Mouse (Mus musculus) cerebellum, postnatal 10 days (tissue): ENCODE measurements around the gene Capn3.

Source experiments
- DNase-seq, 2 experiments: peaks; one replicate each; pipeline ENCODE4 v3.0.0; 2021; ENCODE audit warnings: mixed read lengths in 2 of 2

Capn3 gene

DNA sequence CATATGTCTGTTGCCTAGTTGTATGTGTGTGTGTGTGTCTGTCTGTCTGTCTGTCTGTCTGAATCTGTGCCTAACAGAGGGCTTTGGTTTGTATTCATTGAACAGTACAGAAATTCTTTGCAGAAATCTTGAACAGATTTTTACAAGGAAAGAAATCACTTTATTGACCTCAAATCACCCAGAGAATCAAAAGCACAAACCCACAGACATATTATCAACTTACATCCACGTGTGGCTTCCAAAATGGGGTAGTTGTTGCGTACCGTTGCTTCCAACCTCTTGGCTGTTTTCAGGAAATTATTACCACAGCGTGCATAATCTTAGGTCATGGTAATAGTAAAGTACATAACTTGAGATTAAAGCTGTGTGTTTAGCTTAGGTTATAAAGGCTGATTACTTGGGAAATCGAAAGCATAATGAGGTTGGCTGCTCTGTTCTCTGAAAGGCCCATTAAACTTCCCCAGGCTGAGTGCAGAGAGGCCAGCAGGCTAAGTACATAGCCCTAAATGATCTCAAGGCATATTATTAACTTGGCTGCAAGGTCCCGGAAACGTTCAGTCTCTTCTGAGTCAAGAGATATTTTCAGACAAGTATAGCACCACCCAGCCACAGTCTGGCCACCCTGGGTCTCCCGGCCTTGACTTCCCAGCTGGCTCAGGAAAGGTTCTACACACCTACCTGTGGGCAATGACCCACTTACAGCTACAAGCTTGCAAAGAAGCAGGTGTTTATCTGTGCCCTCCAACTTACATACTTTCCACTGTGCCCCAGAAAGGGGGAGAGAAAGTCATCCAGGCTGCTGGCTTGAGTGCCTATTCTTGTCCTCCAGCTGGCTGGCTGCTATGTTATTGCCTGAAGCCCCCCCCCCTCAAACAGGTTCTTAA lies 26.9 kb downstream of the Capn3 start:
- no peak for DNase-seq

DNA sequence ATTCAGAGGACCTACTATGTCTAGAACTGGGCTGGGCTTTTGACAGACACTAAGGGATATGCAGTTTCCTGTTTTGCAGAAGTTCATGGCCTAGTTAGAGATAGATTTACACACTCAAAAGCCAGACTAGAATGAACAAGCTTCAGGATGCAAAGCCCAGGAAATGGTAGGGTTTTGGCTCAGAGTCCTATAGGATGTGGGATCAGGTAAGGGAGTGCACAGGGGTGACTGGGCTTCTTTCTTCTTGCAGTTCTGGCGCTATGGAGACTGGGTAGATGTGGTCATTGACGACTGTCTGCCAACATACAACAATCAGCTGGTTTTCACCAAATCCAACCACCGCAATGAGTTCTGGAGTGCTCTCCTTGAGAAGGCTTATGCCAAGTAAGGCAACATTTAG lies 28.4 kb downstream of the Capn3 start:
- DNase-seq = no peak

DNA sequence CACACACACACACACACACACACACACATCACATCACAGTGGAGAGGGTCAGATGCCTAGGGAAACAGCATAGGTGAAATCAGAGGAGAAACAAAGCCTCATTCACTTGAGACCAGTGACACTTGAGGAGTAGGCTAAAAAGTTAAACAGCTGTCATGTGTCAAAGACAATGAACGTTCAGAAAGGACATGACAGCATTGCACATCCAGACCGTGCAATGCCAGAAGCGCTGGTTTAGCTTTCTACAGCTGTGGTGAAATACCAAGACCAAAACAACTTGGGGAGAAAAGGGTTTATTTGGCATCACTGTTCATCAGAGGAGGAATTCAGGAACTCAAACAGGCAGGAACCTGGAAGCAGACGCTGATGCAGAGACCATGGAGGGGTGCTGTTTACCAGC lies 37.4 kb downstream of the Capn3 start:
- no peak for DNase-seq

DNA sequence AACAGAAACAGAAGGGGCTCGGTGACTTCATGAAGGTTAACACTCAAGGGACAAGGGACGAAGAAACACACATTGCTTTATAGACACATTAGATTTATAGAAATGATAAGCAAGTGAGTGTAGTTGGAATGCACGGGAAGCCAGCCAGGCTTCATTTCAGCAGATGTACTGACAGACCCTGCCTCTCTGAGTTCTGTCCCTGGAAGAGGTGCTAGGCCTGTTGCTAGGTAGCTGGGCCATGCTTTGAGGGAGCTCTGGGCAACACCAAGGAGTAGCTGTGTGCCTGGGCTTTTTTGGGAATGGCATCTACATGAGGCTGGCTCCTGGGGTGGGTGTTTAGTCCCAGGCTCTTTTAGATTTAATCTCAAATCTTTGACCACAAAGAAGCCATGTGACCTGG lies 40.7 kb downstream of the Capn3 start:
- DNase-seq = no peak

DNA sequence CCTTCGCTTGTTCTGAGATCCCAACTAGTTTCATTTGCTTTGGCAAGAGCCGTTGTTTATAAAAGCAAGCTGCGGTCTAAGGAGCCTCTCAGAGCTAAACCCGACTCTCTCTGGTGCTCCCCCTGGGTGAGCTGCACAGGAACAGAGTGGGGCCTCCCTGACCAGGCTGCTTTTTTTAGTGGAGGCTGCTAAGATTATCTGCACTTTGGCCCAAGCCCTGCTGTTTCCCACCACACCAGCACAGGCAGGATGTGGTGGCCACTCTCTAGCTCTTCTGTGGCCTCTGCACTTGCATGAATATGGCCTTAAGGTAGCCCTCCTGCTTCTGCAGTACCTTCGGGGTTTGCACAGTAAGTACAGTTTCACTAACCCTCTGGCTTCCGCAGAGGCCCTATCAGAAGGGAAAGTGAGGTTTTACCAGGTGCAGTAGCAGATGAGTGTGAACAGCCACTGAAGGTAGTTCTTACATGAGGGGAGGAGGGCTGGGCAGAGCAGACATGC lies 44.2 kb downstream of the Capn3 start:
- DNase-seq = no peak

DNA sequence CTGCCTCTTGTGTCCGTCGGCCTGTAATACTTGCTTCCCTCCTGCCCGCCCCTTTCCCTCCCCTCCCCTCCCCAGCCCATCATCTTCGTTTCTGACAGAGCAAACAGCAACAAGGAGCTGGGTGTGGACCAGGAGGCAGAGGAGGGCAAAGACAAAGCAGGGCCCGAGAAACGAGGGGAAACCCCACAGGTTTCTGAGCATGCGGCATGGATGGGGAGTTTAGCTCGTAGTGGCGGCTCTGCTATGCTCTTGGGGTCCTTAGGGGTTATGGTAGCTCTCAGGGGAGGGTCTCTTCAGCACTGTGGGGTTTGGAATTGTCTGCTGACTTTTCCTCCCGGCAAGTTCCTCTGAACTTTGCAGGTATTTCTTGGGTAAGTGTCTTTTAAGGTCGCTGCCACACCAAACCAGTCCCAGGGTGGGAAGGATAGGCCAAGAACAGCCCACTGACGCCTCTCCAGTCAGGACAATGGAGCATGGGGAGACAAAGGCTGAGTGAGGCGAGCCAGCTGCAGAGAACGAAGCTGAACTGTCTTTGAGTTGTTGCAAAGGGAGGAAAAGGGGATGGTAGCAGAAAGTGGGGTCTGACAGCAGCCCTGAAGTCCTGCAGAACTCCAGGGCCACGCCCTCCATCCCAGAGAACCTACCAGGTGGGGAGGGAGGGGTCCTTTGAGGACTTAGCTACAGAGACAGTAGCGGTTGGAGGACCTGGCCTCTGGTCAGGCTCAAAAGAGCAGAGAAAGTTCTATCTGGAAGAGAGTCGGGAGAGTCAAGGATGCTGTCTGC lies 45.5 kb downstream of the Capn3 start:
- no peak for DNase-seq

DNA sequence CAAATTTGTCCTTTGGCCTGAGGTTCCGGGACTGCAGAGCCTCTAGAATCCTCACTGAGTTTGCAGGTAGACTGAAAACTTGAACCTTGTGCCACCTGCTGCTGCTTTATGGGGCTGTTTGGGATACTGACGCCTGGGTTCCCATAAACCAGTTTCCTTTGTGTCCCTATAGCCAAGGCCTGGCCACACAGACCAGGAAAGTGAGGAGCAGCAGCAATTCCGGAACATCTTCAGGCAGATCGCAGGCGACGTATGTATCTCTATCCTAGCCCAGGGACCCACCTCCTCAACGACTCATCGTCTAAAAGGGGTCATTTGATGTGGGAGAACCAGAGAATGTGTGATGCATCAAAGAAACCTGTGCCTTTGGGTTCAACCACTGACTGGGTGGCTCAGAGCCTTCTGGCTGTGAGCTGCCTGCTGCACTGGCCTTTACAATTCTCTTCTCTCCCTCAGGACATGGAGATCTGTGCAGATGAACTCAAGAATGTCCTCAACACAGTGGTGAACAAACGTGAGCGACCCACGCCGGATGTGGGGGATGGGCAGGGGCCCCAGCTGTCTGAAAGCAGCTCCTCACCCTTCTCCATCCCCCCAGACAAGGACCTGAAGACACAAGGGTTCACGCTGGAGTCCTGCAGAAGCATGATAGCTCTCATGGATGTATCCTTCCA lies 46.2 kb downstream of the Capn3 start:
- DNase-seq = peak; percentile 8 to 16

DNA sequence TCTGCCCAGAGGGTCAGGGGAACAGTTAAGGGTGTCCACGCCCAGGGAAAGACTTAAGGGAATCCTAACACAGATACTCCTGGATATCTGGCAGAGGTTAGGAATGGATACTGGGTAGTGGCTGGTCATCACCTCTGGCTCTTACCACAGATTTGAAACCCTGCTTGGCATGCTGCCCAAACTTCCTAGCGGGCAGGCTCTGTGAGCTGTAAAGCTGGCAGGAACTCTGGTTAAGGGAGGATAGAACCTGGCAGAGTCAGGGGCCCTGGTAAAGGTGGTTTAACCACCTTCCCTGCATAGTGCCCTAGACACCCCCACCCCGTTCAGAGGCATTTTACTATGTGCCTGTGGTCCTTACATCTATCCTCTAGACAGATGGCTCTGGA lies 46.8 kb downstream of the Capn3 start:
- peak; percentile 49 to 56 for DNase-seq

DNA sequence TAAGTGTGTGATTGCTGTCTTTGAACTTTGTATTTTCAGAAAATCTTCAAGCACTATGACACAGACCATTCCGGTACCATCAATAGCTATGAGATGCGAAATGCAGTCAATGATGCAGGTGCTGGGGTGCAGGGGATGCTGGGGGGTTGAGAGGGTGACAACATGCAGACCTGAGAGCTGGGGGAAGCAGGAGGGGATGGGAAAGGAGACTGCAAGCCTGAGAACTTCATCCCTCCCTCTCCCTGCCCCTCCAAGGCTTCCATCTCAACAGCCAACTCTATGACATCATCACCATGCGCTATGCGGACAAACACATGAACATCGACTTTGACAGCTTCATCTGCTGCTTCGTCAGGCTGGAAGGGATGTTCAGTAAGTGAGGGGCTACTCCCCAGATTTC lies 47.3 kb downstream of the Capn3 start:
- no peak for DNase-seq

DNA sequence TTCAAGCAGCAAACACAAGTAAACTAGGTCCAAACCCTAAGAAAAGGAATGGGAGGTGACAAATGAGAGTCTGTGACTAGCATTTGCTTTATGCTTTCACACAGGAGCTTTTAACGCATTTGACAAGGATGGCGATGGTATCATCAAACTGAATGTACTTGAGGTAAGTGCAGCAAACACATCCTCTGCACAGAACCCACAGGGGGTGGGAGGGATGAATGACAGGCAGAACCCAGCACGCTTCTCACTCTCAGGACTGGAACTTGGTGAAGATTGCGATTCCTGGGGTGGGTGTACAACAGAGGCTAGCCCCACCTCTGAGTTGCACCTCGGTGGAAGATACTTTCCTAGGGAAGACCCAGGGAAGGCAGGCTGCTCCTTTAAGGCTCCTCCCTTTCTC lies 48.2 kb downstream of the Capn3 start:
- DNase-seq = no peak

DNA sequence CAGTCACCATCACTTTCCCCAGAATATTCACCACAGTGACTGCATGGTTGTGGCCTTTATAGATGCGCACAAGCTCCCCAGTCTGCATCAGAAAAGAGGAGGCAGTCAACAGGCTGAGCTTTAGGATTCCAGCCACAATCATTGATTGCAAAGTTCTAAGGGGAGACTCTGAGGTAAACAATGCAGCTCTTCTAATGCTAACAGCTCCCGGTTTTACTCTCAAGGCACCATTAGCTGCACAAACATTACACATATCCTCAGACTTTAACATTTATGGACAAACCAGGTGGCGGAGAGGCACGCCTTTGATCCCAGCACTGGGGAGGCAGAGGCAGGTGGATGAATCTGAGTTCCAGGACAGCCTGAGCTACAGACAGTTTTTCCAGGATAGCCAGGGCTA lies 58.4 kb downstream of the Capn3 start:
- no peak for DNase-seq

DNA sequence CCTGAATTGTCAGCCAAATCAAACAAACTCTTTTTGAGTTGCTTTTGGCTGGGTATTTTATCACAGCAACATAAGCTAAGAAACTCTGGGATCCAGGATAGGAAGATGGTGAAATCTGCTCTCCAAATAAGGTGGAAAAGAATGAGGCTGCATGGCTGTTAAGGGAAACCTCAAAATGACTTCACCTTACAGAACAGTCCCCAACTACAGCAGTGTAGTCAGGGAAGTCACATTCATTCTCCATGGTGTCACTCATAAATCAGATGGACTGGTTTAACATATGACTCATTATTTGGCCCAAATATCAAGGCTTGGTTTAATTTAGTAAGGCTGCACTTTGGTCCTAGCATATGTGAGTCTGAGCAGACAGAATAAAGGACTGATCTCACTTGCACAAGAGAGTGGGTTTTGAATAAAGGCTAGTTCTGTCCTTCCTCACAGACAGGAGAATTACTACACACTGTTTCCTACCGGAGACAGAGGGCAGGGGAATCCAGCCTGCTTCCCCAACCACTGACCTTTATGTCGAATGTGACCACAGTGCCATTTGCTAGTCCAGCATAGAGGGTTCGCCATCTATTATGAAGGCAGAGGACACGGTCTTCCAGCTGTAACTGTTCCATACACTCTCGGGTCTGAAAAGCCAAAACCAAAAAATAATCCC lies 62.9 kb downstream of the Capn3 start:
- DNase-seq = no peak

DNA sequence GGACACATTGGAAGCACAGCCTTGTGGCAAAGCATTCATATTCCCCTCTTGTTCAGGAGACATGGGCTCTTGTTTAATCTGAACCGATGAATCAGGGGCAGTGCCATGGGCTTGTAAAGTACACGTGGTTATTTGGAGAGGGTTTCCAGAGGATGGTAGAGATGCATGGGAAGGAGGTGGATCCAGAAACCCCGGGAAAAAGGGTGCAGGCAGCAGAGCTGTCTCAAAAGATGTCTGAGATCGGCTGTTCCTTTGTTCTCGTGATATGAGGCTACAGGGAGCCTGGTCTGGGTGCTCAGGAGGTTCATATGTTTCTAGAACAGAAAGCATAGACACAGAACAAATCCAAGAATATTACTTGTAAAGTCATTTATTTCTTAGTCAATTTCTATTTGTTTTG lies 71.0 kb downstream of the Capn3 start:
- DNase-seq = no peak

DNA sequence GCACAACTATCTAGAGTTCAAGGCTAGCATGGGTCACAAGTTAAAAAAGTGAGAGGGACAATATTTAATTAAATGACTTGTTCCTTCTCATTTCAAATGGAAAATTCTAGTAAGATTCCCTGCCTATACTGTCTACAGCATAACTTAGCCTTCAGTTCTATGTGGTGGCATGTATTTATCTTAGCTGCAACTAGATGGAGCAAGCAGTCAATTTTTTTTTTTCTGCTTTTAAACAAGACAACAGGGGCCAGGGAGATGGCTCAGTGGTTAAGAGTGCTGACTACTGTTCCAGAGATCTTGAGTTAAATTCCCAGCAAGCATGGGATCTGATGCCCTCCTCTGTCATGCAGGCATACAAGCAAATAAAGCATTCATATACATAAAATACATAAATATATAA lies 73.7 kb downstream of the Capn3 start:
- no peak for DNase-seq

DNA sequence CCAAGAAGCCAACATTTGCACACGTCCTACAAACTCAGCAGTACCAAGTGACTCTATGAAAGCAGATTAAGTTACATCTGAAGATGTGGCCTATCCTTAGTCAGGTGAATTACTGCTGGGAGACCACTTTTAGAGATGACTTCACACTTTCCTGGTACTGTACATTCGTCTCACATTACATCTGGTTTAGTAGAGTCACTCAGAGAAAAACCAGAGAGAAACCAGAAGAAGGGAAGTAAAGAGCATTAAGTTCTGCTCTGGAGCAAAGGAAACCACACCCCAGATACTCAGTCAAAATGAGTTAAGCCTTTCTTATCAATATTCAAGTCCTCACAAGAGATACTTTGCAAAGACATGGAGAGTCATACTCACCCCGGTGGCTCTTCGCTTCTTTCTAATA lies 75.4 kb downstream of the Capn3 start:
- DNase-seq = no peak

DNA sequence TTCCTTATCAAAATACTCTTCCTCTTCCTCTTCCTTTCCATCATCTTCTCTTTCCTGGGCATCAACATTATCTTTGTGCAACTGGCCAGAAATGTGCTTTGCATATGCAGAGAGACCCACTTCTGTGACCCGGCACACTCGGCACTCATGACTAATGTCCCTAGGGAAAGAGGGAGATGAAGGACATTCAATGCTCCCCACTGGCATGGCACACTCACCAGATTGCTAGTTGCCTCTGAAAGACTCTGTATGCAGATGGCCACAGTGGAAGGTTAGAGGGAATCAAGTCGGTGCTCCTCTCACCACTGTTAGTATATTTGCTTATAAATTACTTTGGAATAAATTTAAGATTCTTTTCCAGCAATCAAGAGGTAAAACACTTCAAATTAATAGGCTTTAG lies 83.5 kb downstream of the Capn3 start:
- peak; percentile 21 to 25 for DNase-seq

DNA sequence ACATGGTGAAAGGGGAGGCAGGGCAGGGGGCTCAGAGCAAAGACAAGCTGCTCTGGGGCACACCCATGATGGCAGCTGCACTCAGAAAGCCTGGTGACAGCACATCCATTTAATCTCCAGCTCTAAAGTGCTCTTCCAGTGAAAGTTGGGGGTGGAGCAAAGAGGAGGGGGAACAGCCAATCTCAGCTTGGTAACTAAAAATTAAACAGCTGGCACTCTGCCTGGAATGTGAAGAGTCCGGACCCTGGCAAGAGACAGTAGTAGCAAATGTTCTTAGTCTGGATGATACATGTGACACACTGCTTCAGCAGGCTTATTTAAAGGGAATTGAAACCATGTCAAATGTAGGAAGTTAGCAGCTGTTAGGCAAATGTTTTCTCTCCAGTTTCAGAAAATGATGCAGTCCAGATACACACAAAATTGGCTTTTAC lies 84.0 kb downstream of the Capn3 start:
- DNase-seq = peak; percentile 85 to 88

DNA sequence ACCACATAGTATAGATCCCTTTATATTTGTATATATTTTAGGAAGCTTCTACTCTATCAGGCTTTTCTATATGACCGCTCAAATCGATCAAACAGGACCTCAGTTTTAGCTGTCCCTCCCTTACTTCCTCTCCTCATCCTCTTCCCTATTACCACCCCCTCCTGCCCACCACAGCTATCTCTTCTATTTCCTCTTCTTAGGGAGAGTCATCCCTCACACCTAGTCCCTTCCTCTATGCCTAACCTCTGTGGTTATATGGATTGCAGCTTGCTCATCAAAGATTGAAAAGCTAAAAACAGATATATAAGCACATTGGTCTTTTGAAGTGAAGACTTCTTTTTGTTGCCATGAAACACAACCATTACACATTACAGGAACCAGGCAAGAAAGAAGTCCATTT lies 88.9 kb downstream of the Capn3 start:
- DNase-seq = no peak
